Mouse (Mus musculus) heart, embryonic 15.5 days (tissue): ENCODE measurements around the gene Hps5. TPM values are rescaled to one million over a fixed set of nuclear protein-coding genes. Genes with fewer than 3 reads are reported as not detected.

Source experiments
- ATAC-seq: fragments of 200-750 bp; cut with Nextera tagmentation; replicated peaks from 2 replicates; pipeline ENCODE4 v1.8.0; 2017; ENCODE audit warnings: low read depth, moderate TSS enrichment; ENCODE audit not compliant: insufficient number of reproducible peaks, insufficient read depth, low FRiP score
- H3K27ac ChIP-seq: fragments of 300-500 bp; sonication (generic); 2 replicates; pipeline ENCODE4 v1.5.1; 2015; ENCODE audit warnings: mild to moderate bottlenecking, inconsistent platforms
- H3K27me3 ChIP-seq: fragments of 300-500 bp; sonication (generic); 2 replicates; pipeline ENCODE4 v1.6.1; 2015; ENCODE audit warnings: inconsistent platforms
- H3K36me3 ChIP-seq: fragments of 300-500 bp; sonication (generic); 2 replicates; pipeline ENCODE4 v1.6.1; 2015; ENCODE audit warnings: mild to moderate bottlenecking, inconsistent platforms
- H3K4me1 ChIP-seq: fragments of 300-500 bp; sonication (generic); replicated peaks from 2 replicates; pipeline ENCODE4 v1.6.1; 2015; ENCODE audit warnings: inconsistent platforms
- H3K4me2 ChIP-seq: fragments of 300-500 bp; sonication (generic); 2 replicates; pipeline ENCODE4 v1.6.1; 2015; ENCODE audit warnings: inconsistent platforms, mild to moderate bottlenecking, moderate library complexity
- H3K4me3 ChIP-seq: fragments of 300-500 bp; sonication (generic); 2 replicates; pipeline ENCODE4 v1.5.1; 2015; ENCODE audit warnings: mild to moderate bottlenecking, inconsistent platforms
- H3K9ac ChIP-seq: fragments of 300-500 bp; sonication (generic); 2 replicates; pipeline ENCODE4 v1.6.1; 2015; ENCODE audit warnings: mild to moderate bottlenecking, inconsistent platforms
- H3K9me3 ChIP-seq: fragments of 300-500 bp; sonication (generic); replicated peaks from 2 replicates; pipeline ENCODE4 v1.6.1; 2016; ENCODE audit warnings: inconsistent platforms
- WGBS: fragments of 180-500 bp; shearing (Covaris S2); methylation state at CpG from one replicate; pipeline ENCODE4 v1.1.7; 2015; ENCODE audit warnings: mixed read lengths; 5-methylcytosine and 5-hydroxymethylcytosine counted together
- polyA plus RNA-seq: library from polyadenylated mRNA; unstranded; fragments of >200 nt; fragmentation: Nextera tagmentation; extraction: Ambion mirVana; gene quantifications from 2 replicates; pipeline ENCODE4 v1.2.1, GENCODE M21; 2015

Hps5 gene
- polyA plus RNA-seq, 1 experiment from 2014 or later, result 9.5 TPM

DNA sequence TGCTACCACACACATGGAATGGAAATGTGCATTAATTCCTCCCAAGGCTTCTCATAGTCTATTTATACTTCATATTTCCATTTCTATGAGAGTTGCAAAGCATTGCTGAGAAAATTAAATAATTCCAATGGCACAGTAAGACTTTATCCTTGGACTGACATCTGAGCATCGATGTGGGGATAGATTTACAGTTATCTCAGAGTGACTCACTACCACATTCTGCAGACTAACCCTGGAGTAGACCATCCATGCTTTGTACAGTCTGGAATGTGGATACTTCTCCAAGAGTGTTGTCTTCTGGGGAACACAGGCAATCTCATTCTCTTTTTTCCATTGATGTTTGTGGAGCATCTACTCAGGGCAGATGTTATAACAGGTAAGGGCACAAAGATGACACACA is 68.3 kb downstream of the Hps5 start:
- Histone ChIP-seq H3K4me2 (no peak overlapping the region), H3K9me3 (no peaks in the 10 kb centered on the region), H3K36me3 (no peaks in the 10 kb centered on the region), H3K27ac (no peak overlapping the region), H3K4me3 (no peak overlapping the region), H3K27me3 (no peaks in the 10 kb centered on the region), H3K4me1 (no peaks in the 10 kb centered on the region), H3K9ac (no peak overlapping the region)
- no peak for ATAC-seq
- 60% methylated on average over 1 of the region's 1 CpGs for WGBS

DNA sequence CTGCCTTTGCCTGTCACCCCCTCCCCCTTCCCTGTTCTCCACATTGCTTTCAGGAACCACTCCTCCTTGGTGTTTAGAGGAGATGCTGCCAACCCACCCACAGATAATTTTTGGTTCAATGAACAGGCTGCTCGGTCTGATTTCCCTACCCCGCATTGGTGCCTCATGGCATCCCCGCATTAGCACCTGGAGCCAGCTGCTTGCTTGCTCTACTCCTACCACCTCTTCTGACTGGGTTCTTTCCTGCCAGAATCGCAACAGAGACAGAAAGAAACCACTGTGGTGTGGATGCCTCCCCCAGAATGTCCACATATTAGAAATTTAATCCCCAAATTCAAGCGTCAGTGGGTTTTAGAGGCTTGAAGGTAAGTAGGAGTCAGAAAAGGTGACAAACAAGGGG is 71.5 kb downstream of the Hps5 start:
- Histone ChIP-seq H3K36me3 (no peaks in the 10 kb centered on the region), H3K4me2 (no peak overlapping the region), H3K9me3 (no peaks in the 10 kb centered on the region), H3K9ac (no peak overlapping the region), H3K4me1 (no peaks in the 10 kb centered on the region), H3K4me3 (no peak overlapping the region), H3K27me3 (no peaks in the 10 kb centered on the region), H3K27ac (no peak overlapping the region)
- no peak for ATAC-seq
- 70% methylated on average over 5 of the region's 5 CpGs for WGBS

DNA sequence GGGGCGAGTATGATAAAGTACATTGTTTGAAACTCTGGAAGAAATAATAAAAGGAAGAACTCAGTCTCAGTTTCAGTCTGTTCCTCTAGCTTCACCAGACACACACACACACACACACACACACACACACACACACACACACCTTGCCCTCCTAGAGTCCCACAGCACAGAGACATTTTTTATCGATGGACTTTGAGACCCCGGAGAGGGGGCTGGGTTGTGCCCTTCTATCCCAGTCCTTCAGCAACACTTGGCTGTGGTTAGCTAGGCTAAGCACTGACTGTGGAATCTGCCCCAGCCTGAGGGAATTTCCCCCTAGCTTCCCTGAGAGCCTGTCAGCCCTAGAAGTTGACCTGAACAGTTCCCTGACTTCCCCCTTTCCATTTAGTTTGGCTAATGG is 72.0 kb downstream of the Hps5 start:
- H3K27ac ChIP-seq, result no peak overlapping the region
- H3K4me3 ChIP-seq, result no peak overlapping the region
- H3K4me1 ChIP-seq, result no peaks in the 10 kb centered on the region
- H3K9me3 ChIP-seq, result no peaks in the 10 kb centered on the region
- peaks cover under 1% of the 10 kb centered on the region; the same call in 1 of the 2 replicates for H3K27me3 ChIP-seq
- no peak; the same call in 1 of the 2 replicates for ATAC-seq
- WGBS, result 60% methylated on average over 3 of the region's 3 CpGs
- no peak overlapping the region for H3K4me2 ChIP-seq
- no peaks in the 10 kb centered on the region for H3K36me3 ChIP-seq
- no peak overlapping the region for H3K9ac ChIP-seq

DNA sequence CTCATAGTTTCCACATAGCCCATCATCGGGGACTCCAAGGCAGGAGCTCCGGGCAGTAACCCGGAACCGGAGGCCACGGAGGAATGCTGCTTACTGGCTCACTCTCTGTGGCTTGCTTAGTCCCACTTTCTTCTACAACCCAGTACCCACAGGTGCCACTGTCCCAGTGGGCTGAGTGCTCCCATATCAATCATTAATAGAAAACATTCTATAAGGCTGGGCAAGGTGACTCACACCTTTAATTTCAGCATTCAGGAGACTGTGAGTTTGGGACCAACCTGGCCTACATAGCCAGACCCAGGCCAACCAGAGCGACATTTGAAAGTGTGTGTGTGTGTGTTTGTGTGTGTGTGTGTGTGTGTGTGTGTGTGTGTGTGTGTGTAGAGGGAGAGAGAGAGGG is 72.5 kb downstream of the Hps5 start:
- ATAC-seq, result no peak
- Histone ChIP-seq H3K4me1 (no peaks in the 10 kb centered on the region), H3K4me2 (no peak overlapping the region), H3K9me3 (no peaks in the 10 kb centered on the region), H3K27ac (no peak overlapping the region), H3K36me3 (no peaks in the 10 kb centered on the region), H3K4me3 (no peak overlapping the region), H3K27me3 (peaks cover 5% of the 10 kb centered on the region; the same call in 1 of the 2 replicates), H3K9ac (no peak overlapping the region)
- WGBS, result 89% methylated on average over 6 of the region's 6 CpGs

DNA sequence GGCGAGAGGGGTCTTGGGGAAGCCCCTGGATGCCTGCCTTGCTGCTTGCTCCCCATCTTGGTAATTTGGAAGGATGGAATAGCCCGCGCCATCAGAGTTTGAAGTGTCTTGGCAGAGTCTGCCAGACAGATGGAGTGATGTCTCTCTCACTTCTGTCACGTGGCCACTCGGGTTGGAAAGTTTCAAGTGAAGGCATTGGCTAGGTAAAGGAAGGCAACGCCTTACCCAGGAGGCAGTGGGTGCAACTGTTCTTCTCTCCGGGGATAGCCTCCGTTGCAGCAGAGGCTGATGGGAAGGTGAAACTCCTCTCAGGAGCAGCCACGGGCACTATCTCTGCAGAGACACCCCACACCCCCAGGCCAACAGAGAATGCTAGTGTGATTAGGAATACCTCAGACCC is 75.4 kb downstream of the Hps5 start:
- no peak overlapping the region for H3K9ac ChIP-seq
- ATAC-seq, result no peak
- WGBS, result 57% methylated on average over 9 of the region's 9 CpGs
- no peak overlapping the region for H3K4me3 ChIP-seq
- H3K4me1 ChIP-seq, result no peaks in the 10 kb centered on the region
- peaks cover 5% of the 10 kb centered on the region; the same call in 1 of the 2 replicates for H3K27me3 ChIP-seq
- no peaks in the 10 kb centered on the region for H3K36me3 ChIP-seq
- H3K9me3 ChIP-seq, result no peaks in the 10 kb centered on the region
- H3K4me2 ChIP-seq, result no peak overlapping the region
- H3K27ac ChIP-seq, result no peak overlapping the region

DNA sequence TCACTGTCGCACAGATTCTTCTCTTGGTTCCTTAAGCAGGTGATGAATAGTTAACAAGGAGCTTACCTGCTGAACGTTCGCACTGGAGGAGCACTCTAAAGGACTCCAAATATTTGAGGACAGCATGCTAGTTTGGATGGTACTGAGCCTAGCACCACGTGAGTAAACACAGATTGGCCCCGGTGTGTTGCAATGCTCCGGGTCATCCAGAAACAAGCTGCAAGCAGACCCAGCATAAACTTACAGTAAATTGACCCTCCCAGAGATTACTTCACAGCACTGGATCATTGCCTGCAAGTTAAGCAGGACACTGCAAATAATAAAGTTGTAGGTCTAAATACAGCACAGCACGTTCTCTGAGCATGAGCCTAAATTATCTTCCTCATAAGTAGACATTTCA is 76.3 kb downstream of the Hps5 start:
- H3K27ac ChIP-seq, result no peak overlapping the region

DNA sequence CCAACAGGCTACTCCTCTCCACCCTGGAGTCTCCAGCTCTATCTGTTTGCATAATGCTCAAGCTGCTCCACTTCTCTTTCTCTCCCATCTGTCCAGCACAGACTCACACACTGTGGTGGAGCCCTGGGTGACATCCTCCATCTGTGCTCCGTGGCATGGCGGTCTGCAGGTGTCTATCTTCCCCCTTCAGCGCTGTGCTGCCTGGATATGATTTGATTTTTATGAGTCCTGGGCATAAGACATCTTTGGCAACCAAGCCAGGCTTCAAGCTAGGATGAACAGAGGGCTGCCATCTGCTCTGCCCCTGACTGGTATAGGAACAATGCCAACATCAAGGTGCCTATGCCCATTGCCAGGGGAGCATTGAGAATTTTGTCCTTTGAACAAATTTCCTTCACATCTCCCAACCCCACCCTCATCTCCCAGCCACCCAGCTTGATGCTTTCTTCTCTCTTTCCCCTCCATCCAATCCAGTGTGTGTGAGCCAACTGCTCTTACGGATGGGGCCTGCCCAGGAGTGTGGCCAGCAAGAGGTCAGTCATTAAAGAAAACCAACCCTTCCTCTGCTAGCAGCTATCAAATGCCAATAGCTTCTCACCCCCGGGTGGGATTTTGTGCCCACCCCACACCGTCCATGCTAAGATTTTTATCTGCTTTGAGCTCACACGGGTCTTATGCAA is 77.1 kb downstream of the Hps5 start:
- Histone ChIP-seq H3K4me3 (no peak overlapping the region), H3K4me1 (no peaks in the 10 kb centered on the region), H3K9me3 (no peaks in the 10 kb centered on the region), H3K27ac (no peak overlapping the region), H3K36me3 (no peaks in the 10 kb centered on the region), H3K27me3 (peaks cover 5% of the 10 kb centered on the region; the same call in 1 of the 2 replicates), H3K9ac (no peak overlapping the region), H3K4me2 (no peak overlapping the region)
- ATAC-seq, result no peak
- 78% methylated on average over 7 of the region's 7 CpGs for WGBS

More for the DNA sequence above, 76.3 kb downstream of the Hps5 start:
- ATAC-seq, result no peak
- peaks cover 5% of the 10 kb centered on the region; the same call in 1 of the 2 replicates for H3K27me3 ChIP-seq
- H3K4me1 ChIP-seq, result no peaks in the 10 kb centered on the region
- H3K9ac ChIP-seq, result no peak overlapping the region
- no peaks in the 10 kb centered on the region for H3K36me3 ChIP-seq
- no peak overlapping the region for H3K4me3 ChIP-seq
- H3K9me3 ChIP-seq, result no peaks in the 10 kb centered on the region
- H3K4me2 ChIP-seq, result no peak overlapping the region
- whole genome bisulfite sequencing, result 65% methylated on average over 7 of the region's 7 CpGs

DNA sequence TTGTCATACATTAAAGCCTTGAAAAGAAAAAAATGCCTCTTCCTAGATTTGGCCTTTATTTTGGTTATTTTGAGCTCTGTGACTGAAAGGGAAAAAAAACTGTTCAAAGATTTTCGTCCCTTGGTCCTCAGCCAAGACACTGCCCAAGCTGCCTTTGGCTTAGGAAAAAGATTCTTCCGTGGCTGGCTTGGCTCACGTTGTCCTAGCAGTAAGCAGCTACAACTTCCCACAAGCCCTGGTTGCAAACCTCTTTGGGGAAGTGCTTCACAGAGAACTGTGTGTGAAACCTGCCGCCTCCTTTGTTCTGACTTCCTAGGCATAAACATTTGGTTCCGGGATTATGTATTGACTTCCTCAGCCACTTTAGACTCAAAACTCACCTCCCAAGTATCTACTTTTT is 79.0 kb downstream of the Hps5 start:
- ATAC-seq, result no peak
- H3K27me3 ChIP-seq, result peaks cover 8% of the 10 kb centered on the region; the same call in 1 of the 2 replicates
- H3K36me3 ChIP-seq, result no peaks in the 10 kb centered on the region
- no peak overlapping the region for H3K9ac ChIP-seq
- no peaks in the 10 kb centered on the region for H3K9me3 ChIP-seq
- no peak overlapping the region for H3K4me2 ChIP-seq
- H3K27ac ChIP-seq, result no peak overlapping the region
- H3K4me3 ChIP-seq, result no peak overlapping the region
- WGBS, result 36% methylated on average over 5 of the region's 5 CpGs
- no peaks in the 10 kb centered on the region for H3K4me1 ChIP-seq

DNA sequence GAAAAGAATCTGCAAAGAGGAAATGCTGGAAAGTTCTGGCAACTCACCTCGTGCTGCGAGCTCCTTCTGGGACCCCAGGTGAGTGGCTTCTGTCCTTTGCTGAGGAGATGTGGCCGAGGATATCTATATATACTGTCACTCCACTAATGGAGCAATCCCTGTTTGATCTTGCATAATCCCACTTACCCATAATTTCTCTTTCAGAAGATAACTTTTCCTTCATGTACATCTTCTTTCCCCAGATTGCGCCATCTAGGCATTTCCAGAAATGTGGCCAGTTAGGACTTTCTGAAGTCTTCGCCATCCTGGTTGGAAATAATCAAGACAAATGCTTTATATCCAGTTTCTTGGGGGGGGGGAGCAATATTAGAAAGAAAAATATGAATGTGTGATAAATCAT is 80.3 kb downstream of the Hps5 start, which contains the start of gene Saa3:
Gene Saa3, minus strand, starts transcription at position 101 of the 400 bp plus-strand sequence.
- 85% methylated on average over 5 of the region's 5 CpGs for WGBS
- Histone ChIP-seq H3K4me2 (no peak within 1 kb of the TSS), H3K9me3 (no peaks in the 10 kb centered on the region), H3K27me3 (peaks cover 8% of the 10 kb centered on the region; the same call in 1 of the 2 replicates), H3K4me3 (no peak within 1 kb of the TSS), H3K4me1 (no peaks in the 10 kb centered on the region), H3K9ac (no peak within 1 kb of the TSS), H3K36me3 (no peaks in the 10 kb centered on the region), H3K27ac (no peak within 1 kb of the TSS)
- no peak for ATAC-seq

DNA sequence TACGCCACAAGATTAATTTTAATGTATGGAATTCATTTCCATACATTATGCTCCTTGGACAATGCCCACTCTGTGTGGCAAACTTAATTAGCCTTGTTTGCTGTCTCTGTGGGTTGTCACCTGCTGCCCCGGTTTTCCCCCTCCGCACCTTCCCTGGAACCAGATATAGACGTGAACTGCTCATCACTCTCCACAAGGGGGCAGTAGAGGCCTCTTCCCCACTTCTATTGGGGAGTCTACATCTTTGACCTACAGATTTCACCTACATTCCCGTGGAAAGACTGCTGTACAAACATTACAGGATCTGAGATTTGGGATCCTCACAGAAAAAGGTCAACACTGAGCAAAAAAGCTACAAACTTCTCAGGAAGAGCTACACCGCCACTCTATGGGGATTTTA is 81.3 kb downstream of the Hps5 start:
- ATAC-seq, result no peak
- no peak overlapping the region for H3K4me3 ChIP-seq
- WGBS, result 24% methylated on average over 6 of the region's 6 CpGs

DNA sequence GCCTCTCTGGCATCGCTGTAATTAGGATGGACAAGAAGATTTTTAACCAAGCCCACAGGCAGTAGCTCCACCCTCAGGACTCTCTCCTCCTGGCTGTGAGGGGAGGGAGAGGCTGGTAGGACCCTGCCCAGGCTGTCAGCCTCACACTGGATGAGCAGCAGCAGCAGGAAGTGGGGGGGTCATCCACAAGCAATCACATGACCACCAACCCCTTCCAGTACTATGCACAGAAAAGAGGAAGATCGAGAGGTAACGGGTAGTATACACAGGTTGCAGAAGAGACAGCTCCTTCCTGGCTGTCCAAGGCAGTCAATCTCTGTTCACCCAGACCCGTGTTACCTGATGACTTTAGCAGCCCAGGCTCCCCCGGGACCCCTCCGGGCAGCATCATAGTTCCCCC is 83.6 kb downstream of the Hps5 start:
- Histone ChIP-seq H3K36me3 (peaks cover 4% of the 10 kb centered on the region; the same call in 1 of the 2 replicates), H3K4me2 (no peak overlapping the region), H3K9me3 (no peaks in the 10 kb centered on the region), H3K27ac (no peak overlapping the region), H3K27me3 (0 out of 2 replicates have a peak, but pooled peaks cover 3% of the 10 kb centered on the region), H3K9ac (no peak overlapping the region), H3K4me1 (peaks cover 6% of the 10 kb centered on the region; the same call in 1 of the 2 replicates), H3K4me3 (no peak overlapping the region)
- 56% methylated on average over 6 of the region's 6 CpGs for WGBS
- no peak for ATAC-seq

More for the DNA sequence above, 81.3 kb downstream of the Hps5 start:
- no peak overlapping the region for H3K4me2 ChIP-seq
- H3K36me3 ChIP-seq, result no peaks in the 10 kb centered on the region
- no peak overlapping the region for H3K9ac ChIP-seq
- no peak overlapping the region for H3K27ac ChIP-seq
- peaks cover 8% of the 10 kb centered on the region; the same call in 1 of the 2 replicates for H3K27me3 ChIP-seq
- H3K9me3 ChIP-seq, result no peaks in the 10 kb centered on the region
- peaks cover 3% of the 10 kb centered on the region; the same call in 1 of the 2 replicates for H3K4me1 ChIP-seq
